Comparison of ENCODE assay signal across 15 mouse cellular contexts in genomic region chr17:26054133-26054845, GRCm38 (mm10). TPM values are rescaled to one million over a fixed set of nuclear protein-coding genes. Genes with fewer than 3 reads are reported as not detected.
DNase-seq lines count a peak whose midpoint lies in the region; ATAC-seq and TF ChIP-seq lines count a peak whose summit lies in the region.
"Had no signal": no experiment of that assay in that cellular context is flagged by ENCODE, and none has a peak within 500 bp of the region (broad histone marks: within the 10 kb centered on the region; RNA-seq: fewer than 3 reads in every experiment).

No protein-coding gene starts in this region.

- ATAC-seq in liver, postnatal 0 days = no peak
- no peak for ATAC-seq in embryonic facial prominence, embryonic 13.5 days (ENCODE audit: insufficient number of reproducible peaks, insufficient read depth, low FRiP score, low TSS enrichment, low read depth)
- ATAC-seq in midbrain, embryonic 15.5 days (replicated peaks) = no peak
- ATAC-seq: CD4-positive, CD25-positive, alpha-beta regulatory T cell, adult 4 months; inflammation-experienced regulatory T-cells, adult 6 months; lung, postnatal 0 days; midbrain, embryonic 16.5 days had no signal

- no peak for TF ChIP-seq EP300 in liver, postnatal 0 days (IDR thresholded peaks at IDR 0.05; ENCODE audit: low read depth)

- H3K4me3 ChIP-seq in liver, postnatal 0 days (ENCODE audit: low read depth, low read length) = no peak overlapping the region
- H3K4me3 ChIP-seq in embryonic facial prominence, embryonic 13.5 days = no peak overlapping the region
- H3K4me3 ChIP-seq in midbrain, embryonic 15.5 days = no peak overlapping the region

- H3K9ac ChIP-seq in liver, postnatal 0 days (replicated peaks) = no peak overlapping the region
- H3K9ac ChIP-seq in embryonic facial prominence, embryonic 13.5 days = no peak overlapping the region
- no peak overlapping the region for H3K9ac ChIP-seq in midbrain, embryonic 15.5 days

- H3K36me3 ChIP-seq in liver, postnatal 0 days (replicated peaks; ENCODE audit: insufficient read depth, low read length) = no peaks in the 10 kb centered on the region
- H3K36me3 ChIP-seq in embryonic facial prominence, embryonic 13.5 days = peaks cover 48% of the 10 kb centered on the region
- H3K36me3 ChIP-seq in midbrain, embryonic 15.5 days (replicated peaks) = peaks cover 11% of the 10 kb centered on the region; the same call in 1 of the 2 replicates

- no peak for TF ChIP-seq CTCF in liver, postnatal 0 days (IDR thresholded peaks at IDR 0.05; ENCODE audit: low read depth)

- H3K4me1 ChIP-seq in liver, postnatal 0 days (ENCODE audit: insufficient read depth) = peaks cover 7% of the 10 kb centered on the region
- peaks cover 7% of the 10 kb centered on the region for H3K4me1 ChIP-seq in embryonic facial prominence, embryonic 13.5 days
- H3K4me1 ChIP-seq in midbrain, embryonic 15.5 days = no peaks in the 10 kb centered on the region

- H3K27me3 ChIP-seq in liver, postnatal 0 days (ENCODE audit: insufficient read depth, low read length) = no peaks in the 10 kb centered on the region
- H3K27me3 ChIP-seq in embryonic facial prominence, embryonic 13.5 days = no peaks in the 10 kb centered on the region
- H3K27me3 ChIP-seq in midbrain, embryonic 15.5 days (replicated peaks) = no peaks in the 10 kb centered on the region

- DNase-seq in liver = peak; percentile 50
- DNase-seq in liver, postnatal 0 days = no peak
- peak; percentile 53 for DNase-seq in kidney, postnatal 10 days
- peak; percentile 67 for DNase-seq in skeletal muscle tissue, adult 2 months (ENCODE audit: low read depth, low spot score)
- no peak for DNase-seq in natural killer cell, adult 2 months (ENCODE audit: low spot score in 2 of 2)
- no peak for DNase-seq in layer of hippocampus, postnatal 10 days (ENCODE audit: low spot score in 2 of 2)
- DNase-seq: cerebellum, adult 8-10 months; layer of hippocampus, postnatal 36 days had no signal

- 67% methylated on average over 17 of the region's 17 CpGs for WGBS in liver, postnatal 0 days (ENCODE audit: insufficient replicate concordance)
- WGBS in embryonic facial prominence, embryonic 13.5 days = 48% methylated on average over 17 of the region's 17 CpGs
- 76% methylated on average over 17 of the region's 17 CpGs for WGBS in midbrain, embryonic 15.5 days

- no peak overlapping the region for H3K27ac ChIP-seq in liver, postnatal 0 days (ENCODE audit: low read depth)
- H3K27ac ChIP-seq in embryonic facial prominence, embryonic 13.5 days = peak overlapping the region; percentile 1; the same call in 1 of the 2 replicates
- H3K27ac ChIP-seq in midbrain, embryonic 15.5 days = no peak overlapping the region

- H3K9me3 ChIP-seq in liver, postnatal 0 days (ENCODE audit: low read length) = no peaks in the 10 kb centered on the region
- no peaks in the 10 kb centered on the region for H3K9me3 ChIP-seq in embryonic facial prominence, embryonic 13.5 days
- H3K9me3 ChIP-seq in midbrain, embryonic 15.5 days = no peaks in the 10 kb centered on the region

- H3K4me2 ChIP-seq in liver, postnatal 0 days (ENCODE audit: low read depth, low read length) = no peak overlapping the region
- no peak overlapping the region for H3K4me2 ChIP-seq in embryonic facial prominence, embryonic 13.5 days
- H3K4me2 ChIP-seq in midbrain, embryonic 15.5 days = no peak overlapping the region
- H3K4me2 ChIP-seq: heart, embryonic 11.5 days had no signal

RNA-seq across cellular contexts. Expression of gene Rab11fip3, which starts 15.1 kb away (rescaled TPM):
- polyA plus RNA-seq in liver, postnatal 0 days (2015; fragmentation: Nextera tagmentation; extraction: Ambion mirVana) = 1.7 TPM in 2 replicates
- polyA plus RNA-seq in embryonic facial prominence, embryonic 13.5 days (2015; fragmentation: Nextera tagmentation; extraction: Ambion mirVana) = 22.8 and 23.5 TPM in 2 replicates
- polyA plus RNA-seq in midbrain, embryonic 15.5 days (2015; fragmentation: Nextera tagmentation; extraction: Ambion mirVana) = 32.2 and 32.6 TPM in 2 replicates
- 10 to 100 TPM; 69.6 to 79.3 TPM for total RNA-seq in layer of hippocampus, postnatal 10 days (2021)

RNA-seq across cellular contexts. Expression of gene Decr2, which starts 35.8 kb away (rescaled TPM):
- polyA plus RNA-seq in liver, postnatal 0 days (2015; fragmentation: Nextera tagmentation; extraction: Ambion mirVana) = 142 and 151 TPM in 2 replicates
- 42.9 and 44.9 TPM in 2 replicates for polyA plus RNA-seq in embryonic facial prominence, embryonic 13.5 days (2015; fragmentation: Nextera tagmentation; extraction: Ambion mirVana)
- polyA plus RNA-seq in midbrain, embryonic 15.5 days (2015; fragmentation: Nextera tagmentation; extraction: Ambion mirVana) = 34.2 and 36.3 TPM in 2 replicates
- 10 to 100 TPM; 24.8 to 25.7 TPM for total RNA-seq in layer of hippocampus, postnatal 10 days (2021)

RNA-seq across cellular contexts. Expression of gene Nme4, which starts 41.1 kb away (rescaled TPM):
- polyA plus RNA-seq in liver, postnatal 0 days (2015; fragmentation: Nextera tagmentation; extraction: Ambion mirVana) = 13.9 and 17.7 TPM in 2 replicates
- polyA plus RNA-seq in embryonic facial prominence, embryonic 13.5 days (2015; fragmentation: Nextera tagmentation; extraction: Ambion mirVana) = 138 and 142 TPM in 2 replicates
- polyA plus RNA-seq in midbrain, embryonic 15.5 days (2015; fragmentation: Nextera tagmentation; extraction: Ambion mirVana) = 24.7 and 25.1 TPM in 2 replicates
- total RNA-seq in layer of hippocampus, postnatal 10 days (2021) = 1 to 10 TPM; 4.6 to 5.7 TPM

RNA-seq across cellular contexts. Expression of gene Tmem8, which starts 58.8 kb away (rescaled TPM):
- polyA plus RNA-seq in liver, postnatal 0 days (2015; fragmentation: Nextera tagmentation; extraction: Ambion mirVana) = 2.5 and 2.6 TPM in 2 replicates
- polyA plus RNA-seq in embryonic facial prominence, embryonic 13.5 days (2015; fragmentation: Nextera tagmentation; extraction: Ambion mirVana) = 1.4 and 1.7 TPM in 2 replicates
- 4.0 and 4.6 TPM in 2 replicates for polyA plus RNA-seq in midbrain, embryonic 15.5 days (2015; fragmentation: Nextera tagmentation; extraction: Ambion mirVana)
- total RNA-seq in layer of hippocampus, postnatal 10 days (2021) = 1 to 10 TPM; 7.6 to 7.8 TPM

Comparison
In these comparisons a context has a peak if more than half of its experiments do, and no peak if none do; other contexts are left out.
1. DNase-seq: peak in liver (single experiment), kidney, postnatal 10 days (single experiment) and skeletal muscle tissue, adult 2 months (single experiment); none in liver, postnatal 0 days (single experiment), natural killer cell, adult 2 months (0 of 2) and layer of hippocampus, postnatal 10 days (0 of 2).